Mouse (Mus musculus): ENCODE measurements around the gene Tex264.
"Not testable (repeated sequence)": the region's sequence is repeated elsewhere in the genome, so short reads cannot be mapped to it uniquely, and the experiment has no call there.

Gene Tex264

GRCm38 (mm10) chr9:106664433-106664832 lies 21.3 kb downstream of the Tex264 start:
- DNase-seq (ENCODE audit: low spot score in 2 of 2): peak in 1 of 2 experiments; percentile 41

- DNase-seq (ENCODE audit: low spot score in 2 of 2): no peak
Observed at GRCm38 (mm10) chr9:106663200-106663599, 22.5 kb downstream of the Tex264 start.

GRCm38 (mm10) chr9:106659935-106660334 lies 25.8 kb downstream of the Tex264 start:
- no peak for DNase-seq (ENCODE audit: low spot score in 2 of 2)

- no peak for DNase-seq (ENCODE audit: low spot score in 2 of 2)
Observed at GRCm38 (mm10) chr9:106659441-106659840, 26.3 kb downstream of the Tex264 start.

GRCm38 (mm10) chr9:106657592-106657991 lies 28.1 kb downstream of the Tex264 start:
- DNase-seq (ENCODE audit: low spot score in 2 of 2): no peak

GRCm38 (mm10) chr9:106656820-106657219 lies 28.9 kb downstream of the Tex264 start:
- DNase-seq (ENCODE audit: low spot score in 2 of 2): no peak

- DNase-seq (ENCODE audit: low spot score in 2 of 2): peak in 1 of 2 experiments; percentile 46
Observed at GRCm38 (mm10) chr9:106655884-106656720, 29.6 kb downstream of the Tex264 start, which contains the start of gene Grm2. TSS of gene Grm2 (minus strand) at chr9:106656082.

GRCm38 (mm10) chr9:106652720-106653119 lies 33.0 kb downstream of the Tex264 start:
- no peak for DNase-seq (ENCODE audit: low spot score in 2 of 2)

- no peak for DNase-seq (ENCODE audit: low spot score in 2 of 2)
Observed at GRCm38 (mm10) chr9:106647226-106647625, 38.5 kb downstream of the Tex264 start.

GRCm38 (mm10) chr9:106645684-106646271 lies 39.9 kb downstream of the Tex264 start:
- no peak for DNase-seq (ENCODE audit: low spot score in 2 of 2)

- no peak for DNase-seq (ENCODE audit: low spot score in 2 of 2)
Observed at GRCm38 (mm10) chr9:106643787-106644186, 41.9 kb downstream of the Tex264 start.

GRCm38 (mm10) chr9:106643128-106643527 lies 42.6 kb downstream of the Tex264 start:
- DNase-seq (ENCODE audit: low spot score in 2 of 2): peak; percentile 73 to 86

GRCm38 (mm10) chr9:106641346-106641745 lies 44.4 kb downstream of the Tex264 start:
- DNase-seq (ENCODE audit: low spot score in 2 of 2): no peak

- no peak for DNase-seq (ENCODE audit: low spot score in 2 of 2)
Observed at GRCm38 (mm10) chr9:106638154-106638553, 47.6 kb downstream of the Tex264 start.

GRCm38 (mm10) chr9:106632185-106632584 lies 53.5 kb downstream of the Tex264 start:
- DNase-seq (ENCODE audit: low spot score in 2 of 2): no peak

- DNase-seq (ENCODE audit: low spot score in 2 of 2): not testable (repeated sequence)
Observed at GRCm38 (mm10) chr9:106627796-106628195, 57.9 kb downstream of the Tex264 start.

- DNase-seq (ENCODE audit: low spot score in 2 of 2): no peak
Observed at GRCm38 (mm10) chr9:106626282-106626681, 59.4 kb downstream of the Tex264 start, which contains the start of gene Iqcf6. TSS of gene Iqcf6 (plus strand) at chr9:106626582.

- no peak for DNase-seq (ENCODE audit: low spot score in 2 of 2)
Observed at GRCm38 (mm10) chr9:106617496-106617895, 68.2 kb downstream of the Tex264 start.

GRCm38 (mm10) chr9:106616306-106616705 lies 69.4 kb downstream of the Tex264 start:
- DNase-seq (ENCODE audit: low spot score in 2 of 2): no peak

- no peak for DNase-seq (ENCODE audit: low spot score in 2 of 2)
Observed at GRCm38 (mm10) chr9:106614616-106615015, 71.1 kb downstream of the Tex264 start.

GRCm38 (mm10) chr9:106613951-106614350 lies 71.8 kb downstream of the Tex264 start:
- no peak for DNase-seq (ENCODE audit: low spot score in 2 of 2)

- DNase-seq (ENCODE audit: low spot score in 2 of 2): no peak
Observed at GRCm38 (mm10) chr9:106610727-106611126, 75.0 kb downstream of the Tex264 start.
